Mouse (Mus musculus): ENCODE results near the gene Aifm1. TPM values are rescaled to one million over a fixed set of nuclear protein-coding genes. Genes with fewer than 3 reads are reported as not detected.

Gene Aifm1
- polyA plus RNA-seq, 1 experiment: 36.7 TPM

- no peak for DNase-seq
- H3K27ac ChIP-seq (ENCODE audit: insufficient read depth, low read length): no peak overlapping the region
- WGBS: 90% methylated on average over 2 of the region's 2 CpGs
- no peaks in the 10 kb centered on the region for H3K4me1 ChIP-seq (ENCODE audit: control insufficient read depth, insufficient read depth, low read length)
- TF ChIP-seq POLR2A (IDR thresholded peaks at IDR 0.05; ENCODE audit: borderline replicate concordance, insufficient read depth, low read length) (no peak), CTCF (IDR thresholded peaks at IDR 0.05; ENCODE audit: borderline replicate concordance, insufficient read depth, low read depth, low read length) (no peak)
- H3K27me3 ChIP-seq (ENCODE audit: control insufficient read depth, insufficient read depth, low read length): no peaks in the 10 kb centered on the region
- H3K4me3 ChIP-seq (replicated peaks; ENCODE audit: insufficient read depth, low read depth, low read length): no peak overlapping the region
These were observed 47.2 kb downstream of the Aifm1 start for GRCm38 (mm10) chrX:48466174-48466573.

- WGBS: 94% methylated on average over 6 of the region's 6 CpGs
- H3K27me3 ChIP-seq (ENCODE audit: control insufficient read depth, insufficient read depth, low read length): no peaks in the 10 kb centered on the region
- H3K27ac ChIP-seq (ENCODE audit: insufficient read depth, low read length): no peak overlapping the region
- no peak for TF ChIP-seq POLR2A (IDR thresholded peaks at IDR 0.05; ENCODE audit: borderline replicate concordance, insufficient read depth, low read length)
- TF ChIP-seq CTCF (IDR thresholded peaks at IDR 0.05; ENCODE audit: borderline replicate concordance, insufficient read depth, low read depth, low read length): no peak
- H3K4me1 ChIP-seq (ENCODE audit: control insufficient read depth, insufficient read depth, low read length): no peaks in the 10 kb centered on the region
- H3K4me3 ChIP-seq (replicated peaks; ENCODE audit: insufficient read depth, low read depth, low read length): no peak overlapping the region
- no peak for DNase-seq
These were observed 48.9 kb downstream of the Aifm1 start for GRCm38 (mm10) chrX:48464436-48464835.

- H3K4me3 ChIP-seq (replicated peaks; ENCODE audit: insufficient read depth, low read depth, low read length): no peak overlapping the region
- no peak for DNase-seq
- no peaks in the 10 kb centered on the region for H3K27me3 ChIP-seq (ENCODE audit: control insufficient read depth, insufficient read depth, low read length)
- WGBS: 79% methylated on average over 4 of the region's 4 CpGs
- TF ChIP-seq POLR2A (IDR thresholded peaks at IDR 0.05; ENCODE audit: borderline replicate concordance, insufficient read depth, low read length) (no peak), CTCF (IDR thresholded peaks at IDR 0.05; ENCODE audit: borderline replicate concordance, insufficient read depth, low read depth, low read length) (no peak)
- H3K4me1 ChIP-seq (ENCODE audit: control insufficient read depth, insufficient read depth, low read length): no peaks in the 10 kb centered on the region
- H3K27ac ChIP-seq (ENCODE audit: insufficient read depth, low read length): no peak overlapping the region
These were observed 49.7 kb downstream of the Aifm1 start for GRCm38 (mm10) chrX:48463636-48464035.

GRCm38 (mm10) chrX:48462754-48463507 is 50.4 kb downstream of the Aifm1 start, which contains the start of gene Elf4:
TSS of gene Elf4 (minus strand) at chrX:48463132.
- WGBS: 10% methylated on average over 38 of the region's 38 CpGs
- Histone ChIP-seq H3K4me3 (replicated peaks; ENCODE audit: insufficient read depth, low read depth, low read length) (peak within 1 kb of the TSS; percentile 58), H3K27ac (ENCODE audit: insufficient read depth, low read length) (no peak within 1 kb of the TSS), H3K27me3 (ENCODE audit: control insufficient read depth, insufficient read depth, low read length) (no peaks in the 10 kb centered on the region), H3K4me1 (ENCODE audit: control insufficient read depth, insufficient read depth, low read length) (no peaks in the 10 kb centered on the region)
- peak; percentile 33 to 54 for DNase-seq
- TF ChIP-seq CTCF (IDR thresholded peaks at IDR 0.05; ENCODE audit: borderline replicate concordance, insufficient read depth, low read depth, low read length) (peak; percentile 68), POLR2A (IDR thresholded peaks at IDR 0.05; ENCODE audit: borderline replicate concordance, insufficient read depth, low read length) (no peak)

GRCm38 (mm10) chrX:48462297-48462696 is 51.1 kb downstream of the Aifm1 start:
- no peak overlapping the region for H3K27ac ChIP-seq (ENCODE audit: insufficient read depth, low read length)
- no peaks in the 10 kb centered on the region for H3K4me1 ChIP-seq (ENCODE audit: control insufficient read depth, insufficient read depth, low read length)
- DNase-seq: no peak
- H3K27me3 ChIP-seq (ENCODE audit: control insufficient read depth, insufficient read depth, low read length): no peaks in the 10 kb centered on the region
- no peak for TF ChIP-seq CTCF (IDR thresholded peaks at IDR 0.05; ENCODE audit: borderline replicate concordance, insufficient read depth, low read depth, low read length)
- H3K4me3 ChIP-seq (replicated peaks; ENCODE audit: insufficient read depth, low read depth, low read length): peak overlapping the region; percentile 58
- WGBS: 24% methylated on average over 4 of the region's 4 CpGs

GRCm38 (mm10) chrX:48461006-48461405 is 52.4 kb downstream of the Aifm1 start:
- 65% methylated on average over 4 of the region's 4 CpGs for WGBS

GRCm38 (mm10) chrX:48460496-48460895 is 52.9 kb downstream of the Aifm1 start:
- Histone ChIP-seq H3K27ac (ENCODE audit: insufficient read depth, low read length) (no peak overlapping the region), H3K4me3 (replicated peaks; ENCODE audit: insufficient read depth, low read depth, low read length) (no peak overlapping the region), H3K4me1 (ENCODE audit: control insufficient read depth, insufficient read depth, low read length) (no peaks in the 10 kb centered on the region), H3K27me3 (ENCODE audit: control insufficient read depth, insufficient read depth, low read length) (no peaks in the 10 kb centered on the region)
- TF ChIP-seq POLR2A (IDR thresholded peaks at IDR 0.05; ENCODE audit: borderline replicate concordance, insufficient read depth, low read length) (no peak), CTCF (IDR thresholded peaks at IDR 0.05; ENCODE audit: borderline replicate concordance, insufficient read depth, low read depth, low read length) (no peak)
- no peak for DNase-seq
- 79% methylated on average over 7 of the region's 7 CpGs for WGBS

More at GRCm38 (mm10) chrX:48461006-48461405, 52.4 kb downstream of the Aifm1 start:
- no peaks in the 10 kb centered on the region for H3K4me1 ChIP-seq (ENCODE audit: control insufficient read depth, insufficient read depth, low read length)
- no peak overlapping the region for H3K27ac ChIP-seq (ENCODE audit: insufficient read depth, low read length)
- no peak for TF ChIP-seq POLR2A (IDR thresholded peaks at IDR 0.05; ENCODE audit: borderline replicate concordance, insufficient read depth, low read length)
- TF ChIP-seq CTCF (IDR thresholded peaks at IDR 0.05; ENCODE audit: borderline replicate concordance, insufficient read depth, low read depth, low read length): no peak
- no peaks in the 10 kb centered on the region for H3K27me3 ChIP-seq (ENCODE audit: control insufficient read depth, insufficient read depth, low read length)
- DNase-seq: no peak
- no peak overlapping the region for H3K4me3 ChIP-seq (replicated peaks; ENCODE audit: insufficient read depth, low read depth, low read length)

- no peaks in the 10 kb centered on the region; the same call in 1 of the 2 replicates for H3K27me3 ChIP-seq (ENCODE audit: control insufficient read depth, insufficient read depth, low read length)
- 55% methylated on average over 6 of the region's 6 CpGs for WGBS
- DNase-seq: no peak
- H3K4me3 ChIP-seq (replicated peaks; ENCODE audit: insufficient read depth, low read depth, low read length): no peak overlapping the region
- H3K4me1 ChIP-seq (ENCODE audit: control insufficient read depth, insufficient read depth, low read length): no peaks in the 10 kb centered on the region
- TF ChIP-seq CTCF (IDR thresholded peaks at IDR 0.05; ENCODE audit: borderline replicate concordance, insufficient read depth, low read depth, low read length): no peak
- TF ChIP-seq POLR2A (IDR thresholded peaks at IDR 0.05; ENCODE audit: borderline replicate concordance, insufficient read depth, low read length): no peak
- H3K27ac ChIP-seq (ENCODE audit: insufficient read depth, low read length): no peak overlapping the region
These were observed 56.4 kb downstream of the Aifm1 start for GRCm38 (mm10) chrX:48456956-48457355.

Data from cerebellum, adult 2 months (tissue).